Mouse (Mus musculus) urinary bladder, adult 2 months (tissue): ENCODE data around the gene Sft2d1. TPM values are rescaled to one million over a fixed set of nuclear protein-coding genes. Genes with fewer than 3 reads are reported as not detected.
A peak's percentile ranks its signal among the peaks of the same experiment; 100 is the strongest.

Experiments
- DNase-seq: peaks from one replicate; pipeline ENCODE4 v3.0.0; 2022; ENCODE audit warnings: low spot score
- polyA plus RNA-seq: library from polyadenylated mRNA; depleted of rRNA; stranded (reverse); fragments of >200 nt; gene quantifications from 2 replicates; pipeline ENCODE4 v1.2.3, GENCODE M21; 2012; rRNA removed

The Sft2d1 gene
- polyA plus RNA-seq, 1 experiment, result 142 TPM

DNA sequence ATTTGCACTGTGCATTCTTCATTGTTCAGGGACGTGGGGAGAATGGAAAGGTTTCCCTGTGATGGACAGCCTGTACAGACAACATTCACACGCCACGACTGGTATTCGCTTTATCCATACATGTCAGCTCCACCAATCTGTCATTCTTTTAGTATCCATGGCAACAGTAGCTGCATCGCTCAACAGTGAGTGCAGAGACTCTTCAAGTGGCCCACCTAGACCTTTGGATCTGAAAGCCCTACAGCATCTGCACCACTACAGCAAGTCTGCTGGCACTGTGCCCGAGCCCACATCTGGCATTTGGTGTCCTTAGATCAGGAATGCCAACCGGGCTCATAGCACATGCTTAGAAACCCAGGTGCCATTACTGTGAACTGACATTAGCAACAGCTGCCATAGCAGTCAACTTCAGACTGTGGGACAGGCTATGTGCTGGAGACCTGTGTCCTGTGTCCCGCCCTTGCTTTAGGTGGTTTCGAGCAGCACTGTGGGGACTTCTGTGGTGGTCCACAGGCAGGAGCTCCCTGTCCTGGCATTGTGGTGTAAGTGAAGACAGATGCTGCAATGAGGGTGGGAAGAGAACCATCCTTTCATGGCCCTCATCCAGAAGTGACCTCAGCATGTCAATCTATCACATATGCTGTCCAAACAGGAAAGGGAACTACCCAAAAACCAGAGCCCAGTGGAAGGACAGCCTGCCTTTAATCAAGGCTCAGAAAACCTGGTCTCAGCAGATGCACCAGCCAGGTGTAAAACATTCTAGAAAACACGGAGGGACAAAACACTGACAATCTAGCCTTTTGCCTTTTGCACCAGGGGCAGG lies 50.6 kb downstream of the Sft2d1 start:
- DNase-seq, result no peak

DNA sequence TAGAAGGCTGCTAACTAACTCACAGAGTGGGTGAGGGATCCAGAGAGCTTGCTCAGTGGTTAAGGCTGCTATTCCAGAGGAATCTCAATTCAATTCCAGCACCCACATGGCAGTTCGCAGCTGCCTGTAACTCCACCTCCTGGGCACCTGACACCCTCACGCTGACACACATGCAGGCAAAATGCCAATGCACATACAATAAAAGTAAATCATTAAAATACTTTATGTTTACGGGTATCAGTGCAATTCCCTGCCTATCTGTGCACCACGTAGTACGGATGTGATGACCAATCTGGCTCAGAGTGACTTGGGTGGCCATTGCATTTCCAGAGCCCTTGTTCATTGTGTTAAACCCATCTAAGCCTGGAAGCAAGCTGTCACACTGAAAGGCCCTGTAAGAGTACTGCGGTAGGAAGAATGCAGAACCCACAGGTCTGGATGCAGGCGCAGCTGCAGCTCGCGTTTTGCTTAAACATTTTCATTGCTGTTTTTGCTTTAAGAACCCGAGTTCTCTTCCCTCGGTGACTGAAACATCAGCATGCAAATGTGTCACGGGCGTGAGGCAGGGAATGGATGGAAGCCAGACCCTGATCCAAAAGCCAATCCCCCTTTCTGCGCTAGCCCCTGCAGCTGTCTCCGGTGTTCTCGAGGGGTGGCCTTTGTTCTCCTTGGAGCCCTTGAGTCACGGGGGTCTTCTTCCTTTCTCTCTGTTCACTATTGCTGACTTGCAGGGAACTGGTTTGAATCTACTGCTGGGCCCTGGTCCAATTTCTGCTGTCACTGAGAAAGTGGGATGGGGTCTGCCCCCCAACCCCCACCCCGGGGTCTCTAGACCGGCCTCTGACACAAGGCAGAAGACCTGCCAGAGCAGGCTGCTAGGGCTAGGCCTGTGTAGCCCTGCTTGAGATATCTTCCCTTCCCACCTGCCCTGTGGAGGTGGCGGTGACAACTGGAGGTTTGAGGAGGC lies 56.9 kb downstream of the Sft2d1 start:
- no peak for DNase-seq

DNA sequence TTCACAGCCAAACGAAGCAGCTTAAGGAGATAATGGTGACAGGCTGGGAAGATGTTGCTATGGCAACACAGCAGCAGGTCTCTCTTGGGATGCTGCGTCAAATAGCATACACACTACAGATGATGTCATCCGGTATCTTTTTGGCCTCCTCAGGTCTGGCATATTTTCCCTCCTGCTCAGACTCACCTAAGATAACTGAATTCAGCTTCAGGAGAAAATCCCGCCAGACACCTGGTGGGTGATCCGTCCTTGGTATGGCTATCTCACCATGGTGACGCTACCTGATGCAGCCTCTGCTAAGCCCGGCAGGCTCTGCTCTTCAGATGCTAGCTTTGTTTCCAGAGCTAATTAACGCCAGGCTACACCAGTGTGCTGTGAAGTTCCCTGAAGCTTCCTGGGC lies 57.7 kb downstream of the Sft2d1 start:
- no peak for DNase-seq

DNA sequence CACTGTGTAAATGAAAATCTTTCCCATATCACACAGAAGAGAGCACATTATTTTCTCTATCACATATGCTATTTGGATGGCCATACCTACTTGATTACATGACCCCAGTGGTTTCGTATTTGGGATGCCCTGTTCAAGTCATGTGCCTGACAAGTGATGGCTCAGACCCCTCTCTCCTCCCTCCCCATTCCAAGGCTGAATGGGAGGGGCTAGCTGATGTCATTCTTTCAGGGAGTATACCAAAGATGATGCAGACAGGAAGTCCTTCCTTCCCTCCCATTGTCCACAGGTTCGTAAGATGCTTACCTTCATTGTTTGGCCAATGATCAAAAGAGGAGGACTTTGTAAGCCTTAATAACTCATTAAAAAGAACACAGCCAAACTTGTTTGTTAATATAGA lies 58.3 kb downstream of the Sft2d1 start:
- no peak for DNase-seq

DNA sequence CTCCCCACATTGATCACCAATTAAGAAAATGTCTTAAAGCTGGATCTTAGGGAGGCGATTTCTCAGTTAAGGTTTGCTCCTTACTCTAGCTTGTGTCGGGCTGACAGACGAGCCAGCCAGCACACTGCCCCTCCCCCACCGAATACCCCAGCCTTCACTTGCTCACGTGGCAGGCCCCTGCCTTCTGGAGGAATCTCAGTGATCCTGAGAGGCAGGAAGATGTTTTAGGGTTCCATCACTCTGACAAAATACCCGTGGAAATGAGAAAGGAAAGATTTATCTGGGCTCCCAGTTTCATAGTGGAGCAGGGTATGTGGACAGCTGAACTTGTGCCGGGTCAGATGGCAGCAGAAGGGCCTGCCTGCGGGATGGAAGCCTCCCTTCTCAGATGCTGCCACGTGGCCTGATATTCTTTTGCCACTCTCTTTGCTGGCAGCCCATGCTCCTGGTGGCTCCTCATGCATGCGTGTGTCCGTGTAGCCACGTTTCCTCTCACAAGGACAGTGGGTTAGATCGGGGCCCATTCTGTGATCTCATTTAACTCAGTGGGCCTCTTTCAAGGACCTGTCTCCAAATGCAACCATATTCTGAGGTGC lies 59.8 kb downstream of the Sft2d1 start:
- no peak for DNase-seq

DNA sequence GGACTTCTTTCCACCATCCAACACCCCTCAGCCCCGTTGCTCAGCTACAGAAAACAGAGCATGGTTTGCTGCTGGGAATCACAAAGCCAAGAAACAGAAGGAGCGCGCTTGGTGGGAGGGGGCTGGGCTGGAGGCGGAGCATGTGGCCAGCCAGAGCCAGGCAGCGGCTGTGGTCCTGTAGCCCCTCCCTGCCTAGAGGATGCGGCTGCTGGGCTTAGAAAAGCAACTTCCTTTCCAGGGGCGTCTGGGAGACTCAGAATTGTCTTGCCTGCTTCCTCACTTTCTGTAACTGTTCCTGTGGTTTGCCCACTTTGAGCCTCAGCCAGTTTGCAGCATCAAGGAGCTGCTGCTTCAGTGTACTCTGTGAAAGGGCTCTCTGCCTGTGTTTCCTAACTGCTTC lies 60.9 kb downstream of the Sft2d1 start:
- DNase-seq, result no peak

DNA sequence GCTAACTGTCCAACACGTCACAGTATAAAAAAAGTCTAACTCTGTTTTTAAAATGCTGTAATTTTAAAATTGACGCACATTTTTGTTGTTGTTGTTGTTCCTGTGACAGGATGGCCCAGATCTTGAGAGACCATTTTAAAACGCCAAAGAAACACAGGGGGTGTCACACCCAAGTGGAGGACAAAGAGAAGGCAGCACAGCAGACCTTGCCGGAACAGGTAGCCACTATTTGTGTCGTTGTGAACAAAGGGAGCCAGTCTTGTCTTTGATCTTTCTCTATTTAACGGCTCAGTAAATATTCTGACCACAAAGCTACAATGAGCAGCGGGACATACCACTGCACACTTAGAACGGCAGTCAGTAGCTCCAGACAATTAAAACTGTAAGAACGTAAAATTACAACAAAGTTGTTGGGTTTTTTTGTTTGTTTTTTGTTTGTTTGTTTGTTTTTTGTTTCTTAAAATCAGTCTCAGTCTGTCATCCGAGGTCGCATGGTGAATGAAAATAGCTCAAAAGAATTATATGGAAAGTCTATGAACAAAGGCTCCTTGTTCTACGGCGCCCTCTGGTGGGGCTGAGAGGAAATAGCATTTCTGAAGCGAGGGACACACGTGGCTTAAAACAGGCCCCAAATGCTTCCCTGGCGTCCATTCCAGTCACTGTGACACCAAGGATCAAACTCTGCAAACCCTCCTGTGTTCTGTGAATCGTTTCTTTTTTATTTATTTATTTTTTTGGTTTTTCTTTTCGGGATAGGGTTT lies 61.6 kb downstream of the Sft2d1 start:
- peak; percentile 44 for DNase-seq

Other genes with a start within 250 kb of the Sft2d1 start
- 0.07 and 0.10 TPM in 2 replicates for gene Gm49673, start 163.3 kb upstream of the Sft2d1 start, polyA plus RNA-seq
- gene Rnaset2a, start 163.0 kb upstream of the Sft2d1 start, polyA plus RNA-seq, result 43.7 and 58.1 TPM in 2 replicates
- gene Fgfr1op, start 145.6 kb upstream of the Sft2d1 start, polyA plus RNA-seq, result 11.4 and 13.6 TPM in 2 replicates
- 0.06 and 0.10 TPM in 2 replicates for gene Ccr6, start 75.1 kb upstream of the Sft2d1 start, polyA plus RNA-seq
- gene Mpc1, start 28.2 kb upstream of the Sft2d1 start, polyA plus RNA-seq, result 233 and 289 TPM in 2 replicates
- 0.12 and 0.18 TPM in 2 replicates for gene Prr18, start 26.4 kb downstream of the Sft2d1 start, polyA plus RNA-seq
- 0.14 and 0.25 TPM in 2 replicates for gene T2, start 44.9 kb downstream of the Sft2d1 start, polyA plus RNA-seq
- gene T, start 123.3 kb downstream of the Sft2d1 start, polyA plus RNA-seq, result not detected in 2 replicates
- 1.7 and 2.4 TPM in 2 replicates for gene Pde10a, start 214.3 kb downstream of the Sft2d1 start, polyA plus RNA-seq